12 mouse cellular contexts compared by ENCODE assay signal in genomic region chr7:16906889-16907559, GRCm38 (mm10). TPM values are rescaled to one million over a fixed set of nuclear protein-coding genes. Genes with fewer than 3 reads are reported as not detected.
DNase-seq lines count a peak whose midpoint lies in the region; ATAC-seq and TF ChIP-seq lines count a peak whose summit lies in the region.
"Had no signal": no experiment of that assay in that cellular context is flagged by ENCODE, and none has a peak within 500 bp of the region (broad histone marks: within the 10 kb centered on the region; RNA-seq: fewer than 3 reads in every experiment).

No protein-coding gene starts in this region.

- peak overlapping the region; percentile 25 for H3K4me2 ChIP-seq in heart, embryonic 15.5 days
- no peak overlapping the region for H3K4me2 ChIP-seq in heart, embryonic 12.5 days
- peak overlapping the region; percentile 13; the same call in 1 of the 2 replicates for H3K4me2 ChIP-seq in lung, embryonic 15.5 days
- H3K4me2 ChIP-seq in lung, postnatal 0 days (replicated peaks; ENCODE audit: low read depth, low read length): no peak overlapping the region

- no peak for TF ChIP-seq EP300 in lung, postnatal 0 days (IDR thresholded peaks at IDR 0.05)

- peaks cover 54% of the 10 kb centered on the region for H3K4me1 ChIP-seq in heart, embryonic 15.5 days (replicated peaks)
- H3K4me1 ChIP-seq in heart, embryonic 12.5 days (replicated peaks): peaks cover 56% of the 10 kb centered on the region
- peaks cover 32% of the 10 kb centered on the region for H3K4me1 ChIP-seq in lung, embryonic 15.5 days
- H3K4me1 ChIP-seq in lung, postnatal 0 days (ENCODE audit: insufficient read depth, low read depth, low read length): peaks cover 4% of the 10 kb centered on the region
- peaks cover 20% of the 10 kb centered on the region for H3K4me1 ChIP-seq in bone marrow, adult 2 months (ENCODE audit: control insufficient read depth, insufficient read depth, low read length)

- H3K4me3 ChIP-seq in heart, embryonic 15.5 days: no peak overlapping the region
- H3K4me3 ChIP-seq in heart, embryonic 12.5 days: no peak overlapping the region
- H3K4me3 ChIP-seq in lung, embryonic 15.5 days: no peak overlapping the region
- no peak overlapping the region for H3K4me3 ChIP-seq in lung, postnatal 0 days (ENCODE audit: low read depth, low read length)
- peak overlapping the region; percentile 66 for H3K4me3 ChIP-seq in bone marrow, adult 2 months (replicated peaks; ENCODE audit: control insufficient read depth, low read depth, low read length)
- H3K4me3 ChIP-seq in macrophage (ENCODE audit: inconsistent target): peak overlapping the region; percentile 20; the same call in 1 of the 2 replicates
- H3K4me3 ChIP-seq: erythroblast, embryonic 14.5 days had no signal

- no peak overlapping the region for H3K9ac ChIP-seq in heart, embryonic 15.5 days
- no peak overlapping the region for H3K9ac ChIP-seq in heart, embryonic 12.5 days
- no peak overlapping the region for H3K9ac ChIP-seq in lung, embryonic 15.5 days
- H3K9ac ChIP-seq in lung, postnatal 0 days (replicated peaks; ENCODE audit: low read depth): no peak overlapping the region

- peaks cover 30% of the 10 kb centered on the region for H3K79me2 ChIP-seq in macrophage (ENCODE audit: inconsistent target)

- no peak for ATAC-seq in heart, embryonic 15.5 days (replicated peaks; ENCODE audit: insufficient number of reproducible peaks, insufficient read depth, low FRiP score, low read depth)
- ATAC-seq in heart, embryonic 12.5 days (ENCODE audit: insufficient number of reproducible peaks, low FRiP score): no peak
- ATAC-seq in lung, embryonic 15.5 days (ENCODE audit: borderline replicate concordance, extremely low read depth, low FRiP score, low TSS enrichment): no peak
- no peak for ATAC-seq in lung, postnatal 0 days
- ATAC-seq: hindbrain, postnatal 0 days had no signal

- 0 out of 2 replicates have a peak, but pooled peaks have one; percentile 8 for TF ChIP-seq POLR2A in bone marrow, adult 2 months (IDR thresholded peaks at IDR 0.05; ENCODE audit: borderline replicate concordance, control insufficient read depth, low read depth, low read length)

- no peak overlapping the region for H3K27ac ChIP-seq in heart, embryonic 15.5 days
- H3K27ac ChIP-seq in heart, embryonic 12.5 days (ENCODE audit: poor library complexity, severe bottlenecking): no peak overlapping the region
- no peak overlapping the region for H3K27ac ChIP-seq in lung, embryonic 15.5 days
- no peak overlapping the region for H3K27ac ChIP-seq in lung, postnatal 0 days (ENCODE audit: low read length)
- peak overlapping the region; percentile 92 for H3K27ac ChIP-seq in bone marrow, adult 2 months (ENCODE audit: control insufficient read depth, insufficient read depth, low read depth, low read length, poor library complexity)
- H3K27ac ChIP-seq in macrophage: peak overlapping the region; percentile 78
- H3K27ac ChIP-seq: hindbrain, postnatal 0 days had no signal

- 84% methylated on average over 41 of the region's 41 CpGs for WGBS in heart, embryonic 15.5 days
- 83% methylated on average over 41 of the region's 41 CpGs for WGBS in heart, embryonic 12.5 days
- WGBS in lung, embryonic 15.5 days: 86% methylated on average over 41 of the region's 41 CpGs
- 87% methylated on average over 41 of the region's 41 CpGs for WGBS in lung, postnatal 0 days
- WGBS in bone marrow, adult 2 months: 85% methylated on average over 41 of the region's 41 CpGs
- 90% methylated on average over 41 of the region's 41 CpGs for WGBS in macrophage (ENCODE audit: missing documents)

- DNase-seq in lung, postnatal 0 days (ENCODE audit: low spot score): no peak
- no peak for DNase-seq in frontal cortex, postnatal 25 days (ENCODE audit: low spot score in 2 of 2)
- DNase-seq in urinary bladder, postnatal 14 days (ENCODE audit: low spot score): no peak
- DNase-seq: retina, postnatal 1 day had no signal

- H3K9me3 ChIP-seq in heart, embryonic 15.5 days (replicated peaks): no peaks in the 10 kb centered on the region
- no peaks in the 10 kb centered on the region for H3K9me3 ChIP-seq in heart, embryonic 12.5 days (replicated peaks)
- H3K9me3 ChIP-seq in lung, embryonic 15.5 days: no peaks in the 10 kb centered on the region
- no peaks in the 10 kb centered on the region for H3K9me3 ChIP-seq in lung, postnatal 0 days (ENCODE audit: low read length)

- no peak for TF ChIP-seq CTCF in lung, postnatal 0 days (IDR thresholded peaks at IDR 0.05)
- no peak for TF ChIP-seq CTCF in bone marrow, adult 2 months (IDR thresholded peaks at IDR 0.05; ENCODE audit: control insufficient read depth, insufficient read depth, low read length)

- H3K27me3 ChIP-seq in heart, embryonic 15.5 days: peaks cover 62% of the 10 kb centered on the region
- peaks cover 54% of the 10 kb centered on the region for H3K27me3 ChIP-seq in heart, embryonic 12.5 days (replicated peaks)
- H3K27me3 ChIP-seq in lung, embryonic 15.5 days: no peaks in the 10 kb centered on the region; the same call in 1 of the 2 replicates
- H3K27me3 ChIP-seq in lung, postnatal 0 days (replicated peaks; ENCODE audit: insufficient read depth, low read length): no peaks in the 10 kb centered on the region

- no peaks in the 10 kb centered on the region for H3K36me3 ChIP-seq in heart, embryonic 15.5 days
- H3K36me3 ChIP-seq in heart, embryonic 12.5 days: no peaks in the 10 kb centered on the region
- H3K36me3 ChIP-seq in lung, embryonic 15.5 days: no peaks in the 10 kb centered on the region
- H3K36me3 ChIP-seq in lung, postnatal 0 days (ENCODE audit: insufficient read depth, low read length): no peaks in the 10 kb centered on the region
- no peaks in the 10 kb centered on the region for H3K36me3 ChIP-seq in macrophage (ENCODE audit: inconsistent target)

RNA-seq across cellular contexts. Expression of gene Ptgir, which starts 0.7 kb away (rescaled TPM):
- polyA plus RNA-seq in heart, embryonic 15.5 days (2015; fragmentation: Nextera tagmentation; extraction: Ambion mirVana): 0.86 and 1.2 TPM in 2 replicates
- polyA plus RNA-seq in heart, embryonic 12.5 days (2016; fragmentation: Nextera tagmentation; extraction: Ambion mirVana): 0.28 and 0.34 TPM in 2 replicates
- polyA plus RNA-seq in lung, embryonic 15.5 days (2015; fragmentation: Nextera tagmentation; extraction: Ambion mirVana): 2.0 and 2.4 TPM in 2 replicates
- polyA plus RNA-seq in lung, postnatal 0 days (2015; fragmentation: Nextera tagmentation; extraction: Ambion mirVana): 2.0 and 2.4 TPM in 2 replicates
- polyA plus RNA-seq in bone marrow, adult 2 months (2011; ENCODE audit: insufficient read depth, insufficient read length, low replicate concordance, missing spikeins): 8.3 and 13.0 TPM in 2 replicates
- 10 to 100 TPM in 2 of 26 experiments, 1 to 10 TPM in 24; 1.4 to 12.8 (median 4.6) TPM for total RNA-seq in macrophage (2018; cell fraction: chromatin; rRNA removed)
- 10 to 100 TPM in 7 of 26 experiments, 1 to 10 TPM in 19; 2.9 to 21.7 (median 7.9) TPM for total RNA-seq in macrophage (2018; cell fraction: cytosol; rRNA removed)
- total RNA-seq in macrophage (2018; cell fraction: nucleus; rRNA removed): 10 to 100 TPM in 18 of 26 experiments, 1 to 10 TPM in 8; 3.3 to 24.8 (median 11.9) TPM
- polyA plus RNA-seq in macrophage (2018): 2.2 to 3.8 TPM (median 3.6 TPM) in 3 replicates

RNA-seq across cellular contexts. Expression of gene Gng8, which starts 15.4 kb away (rescaled TPM):
- 4.2 and 5.2 TPM in 2 replicates for polyA plus RNA-seq in heart, embryonic 15.5 days (2015; fragmentation: Nextera tagmentation; extraction: Ambion mirVana)
- polyA plus RNA-seq in heart, embryonic 12.5 days (2016; fragmentation: Nextera tagmentation; extraction: Ambion mirVana): 2.3 and 4.3 TPM in 2 replicates
- 11.2 and 12.0 TPM in 2 replicates for polyA plus RNA-seq in lung, embryonic 15.5 days (2015; fragmentation: Nextera tagmentation; extraction: Ambion mirVana)
- 5.2 and 6.6 TPM in 2 replicates for polyA plus RNA-seq in lung, postnatal 0 days (2015; fragmentation: Nextera tagmentation; extraction: Ambion mirVana)
- polyA plus RNA-seq in bone marrow, adult 2 months (2011; ENCODE audit: insufficient read depth, insufficient read length, low replicate concordance, missing spikeins): not detected in 2 replicates
- total RNA-seq in macrophage (2018; cell fraction: chromatin; rRNA removed): 1 to 10 TPM in 2 of 26 experiments, not detected in 24; 1.3 to 1.8 TPM
- total RNA-seq in macrophage (2018; cell fraction: cytosol; rRNA removed): under 1 TPM in 3 of 26 experiments, not detected in 23; 0.15 to 0.31 (median 0.17) TPM
- total RNA-seq in macrophage (2018; cell fraction: nucleus; rRNA removed): 1 to 10 TPM in 2 of 26 experiments, not detected in 24; 1.4 TPM
- not detected in 3 replicates for polyA plus RNA-seq in macrophage (2018)
- total RNA-seq: common myeloid progenitor, adult 5-6 weeks had no signal
- polyA plus RNA-seq: erythroblast, embryonic 14.5 days had no signal

RNA-seq across cellular contexts. Expression of gene Calm3, which starts 16.9 kb away (rescaled TPM):
- polyA plus RNA-seq in heart, embryonic 15.5 days (2015; fragmentation: Nextera tagmentation; extraction: Ambion mirVana): 96.4 and 98.4 TPM in 2 replicates
- 83.6 and 95.0 TPM in 2 replicates for polyA plus RNA-seq in heart, embryonic 12.5 days (2016; fragmentation: Nextera tagmentation; extraction: Ambion mirVana)
- polyA plus RNA-seq in lung, embryonic 15.5 days (2015; fragmentation: Nextera tagmentation; extraction: Ambion mirVana): 101 and 104 TPM in 2 replicates
- 61.7 and 63.6 TPM in 2 replicates for polyA plus RNA-seq in lung, postnatal 0 days (2015; fragmentation: Nextera tagmentation; extraction: Ambion mirVana)
- polyA plus RNA-seq in bone marrow, adult 2 months (2011; ENCODE audit: insufficient read depth, insufficient read length, low replicate concordance, missing spikeins): 307 and 376 TPM in 2 replicates
- total RNA-seq in macrophage (2018; cell fraction: chromatin; rRNA removed): 10 to 100 TPM in 19 of 26 experiments, 1 to 10 TPM in 7; 3.3 to 45.5 (median 14.6) TPM
- 100 to 1,000 TPM; 134 to 213 (median 179) TPM for total RNA-seq in macrophage (2018; cell fraction: cytosol; rRNA removed)
- 100 to 1,000 TPM in 1 of 26 experiments, 10 to 100 TPM in 25; 23.9 to 119 (median 63.2) TPM for total RNA-seq in macrophage (2018; cell fraction: nucleus; rRNA removed)
- 148 to 197 TPM (median 177 TPM) in 3 replicates for polyA plus RNA-seq in macrophage (2018)

RNA-seq across cellular contexts. Expression of gene Dact3, which starts 31.9 kb away (rescaled TPM):
- 5.8 and 7.0 TPM in 2 replicates for polyA plus RNA-seq in heart, embryonic 15.5 days (2015; fragmentation: Nextera tagmentation; extraction: Ambion mirVana)
- 14.3 and 15.2 TPM in 2 replicates for polyA plus RNA-seq in heart, embryonic 12.5 days (2016; fragmentation: Nextera tagmentation; extraction: Ambion mirVana)
- polyA plus RNA-seq in lung, embryonic 15.5 days (2015; fragmentation: Nextera tagmentation; extraction: Ambion mirVana): 3.5 and 3.7 TPM in 2 replicates
- 4.2 and 4.3 TPM in 2 replicates for polyA plus RNA-seq in lung, postnatal 0 days (2015; fragmentation: Nextera tagmentation; extraction: Ambion mirVana)
- polyA plus RNA-seq in bone marrow, adult 2 months (2011; ENCODE audit: insufficient read depth, insufficient read length, low replicate concordance, missing spikeins): 0.54 and 1.7 TPM in 2 replicates
- 1 to 10 TPM in 2 of 26 experiments, under 1 TPM in 2, not detected in 22; 0.22 to 3.4 (median 0.92) TPM for total RNA-seq in macrophage (2018; cell fraction: chromatin; rRNA removed)
- under 1 TPM; 0.03 to 0.60 (median 0.14) TPM for total RNA-seq in macrophage (2018; cell fraction: cytosol; rRNA removed)
- total RNA-seq in macrophage (2018; cell fraction: nucleus; rRNA removed): under 1 TPM in 16 of 26 experiments, not detected in 10; 0.12 to 0.49 (median 0.28) TPM
- 0.15 to 0.32 TPM (median 0.31 TPM) in 3 replicates for polyA plus RNA-seq in macrophage (2018)

RNA-seq across cellular contexts. Expression of gene Pnmal2, which starts 37.5 kb away (rescaled TPM):
- polyA plus RNA-seq in heart, embryonic 15.5 days (2015; fragmentation: Nextera tagmentation; extraction: Ambion mirVana): 4.7 and 6.2 TPM in 2 replicates
- 3.5 and 4.2 TPM in 2 replicates for polyA plus RNA-seq in heart, embryonic 12.5 days (2016; fragmentation: Nextera tagmentation; extraction: Ambion mirVana)
- polyA plus RNA-seq in lung, embryonic 15.5 days (2015; fragmentation: Nextera tagmentation; extraction: Ambion mirVana): 6.2 and 6.6 TPM in 2 replicates
- polyA plus RNA-seq in lung, postnatal 0 days (2015; fragmentation: Nextera tagmentation; extraction: Ambion mirVana): 1.9 and 2.0 TPM in 2 replicates
- not detected in 2 replicates for polyA plus RNA-seq in bone marrow, adult 2 months (2011; ENCODE audit: insufficient read depth, insufficient read length, low replicate concordance, missing spikeins)
- under 1 TPM in 1 of 26 experiments, not detected in 25; 0.44 TPM for total RNA-seq in macrophage (2018; cell fraction: chromatin; rRNA removed)
- total RNA-seq in macrophage (2018; cell fraction: cytosol; rRNA removed): not detected
- not detected for total RNA-seq in macrophage (2018; cell fraction: nucleus; rRNA removed)
- not detected in 3 replicates for polyA plus RNA-seq in macrophage (2018)
- total RNA-seq: common myeloid progenitor, adult 5-6 weeks had no signal
- polyA plus RNA-seq: erythroblast, embryonic 14.5 days had no signal

Comparison
In these comparisons a context has a peak if more than half of its experiments do, and no peak if none do; other contexts are left out.
1. H3K4me2 ChIP-seq: peak in heart, embryonic 15.5 days (single experiment) and lung, embryonic 15.5 days (single experiment); none in heart, embryonic 12.5 days (single experiment) and lung, postnatal 0 days (single experiment).
2. H3K27ac ChIP-seq: peak in bone marrow, adult 2 months (single experiment) and macrophage (single experiment); none in heart, embryonic 15.5 days (single experiment), heart, embryonic 12.5 days (single experiment), lung, embryonic 15.5 days (single experiment) and lung, postnatal 0 days (single experiment).
3. H3K4me3 ChIP-seq: peak in bone marrow, adult 2 months (single experiment) and macrophage (single experiment); none in heart, embryonic 15.5 days (single experiment), heart, embryonic 12.5 days (single experiment), lung, embryonic 15.5 days (single experiment) and lung, postnatal 0 days (single experiment).